Mouse (Mus musculus) cerebellum, postnatal 25 days (tissue): ENCODE data around the gene Clmp.

ENCODE experiments used
- DNase-seq, 2 experiments: peaks; one replicate each; pipeline ENCODE4 v3.0.0; 2021; ENCODE audit warnings: mixed read lengths in 2 of 2

The Clmp gene

GRCm38 (mm10) chr9:40693026-40693425 lies 7.3 kb downstream of the Clmp start:
- DNase-seq: no peak

GRCm38 (mm10) chr9:40693768-40694167 lies 8.0 kb downstream of the Clmp start:
- DNase-seq: peak; percentile 57 to 69

- DNase-seq: no peak
These were observed 8.5 kb downstream of the Clmp start for GRCm38 (mm10) chr9:40694284-40694683.

- DNase-seq: peak in 1 of 2 experiments; percentile 46
These were observed 10.3 kb downstream of the Clmp start for GRCm38 (mm10) chr9:40696086-40696485.

- no peak for DNase-seq
These were observed 13.4 kb downstream of the Clmp start for GRCm38 (mm10) chr9:40699194-40699593.

GRCm38 (mm10) chr9:40700253-40700652 lies 14.5 kb downstream of the Clmp start:
- no peak for DNase-seq

GRCm38 (mm10) chr9:40704364-40705276 lies 18.9 kb downstream of the Clmp start:
- no peak for DNase-seq

GRCm38 (mm10) chr9:40708448-40709140 lies 22.8 kb downstream of the Clmp start:
- peak; percentile 52 to 64 for DNase-seq

- DNase-seq: no peak
These were observed 23.4 kb downstream of the Clmp start for GRCm38 (mm10) chr9:40709141-40709537.

GRCm38 (mm10) chr9:40709587-40709986 lies 23.8 kb downstream of the Clmp start:
- no peak for DNase-seq

GRCm38 (mm10) chr9:40709991-40710390 lies 24.2 kb downstream of the Clmp start:
- no peak for DNase-seq

- DNase-seq: no peak
These were observed 25.9 kb downstream of the Clmp start for GRCm38 (mm10) chr9:40711654-40712053.

GRCm38 (mm10) chr9:40717182-40717874 lies 31.6 kb downstream of the Clmp start:
- DNase-seq: peak; percentile 69 to 73

- no peak for DNase-seq
These were observed 32.1 kb downstream of the Clmp start for GRCm38 (mm10) chr9:40717875-40718185.

GRCm38 (mm10) chr9:40720881-40721280 lies 35.1 kb downstream of the Clmp start:
- DNase-seq: no peak

GRCm38 (mm10) chr9:40723311-40723772 lies 37.6 kb downstream of the Clmp start:
- DNase-seq: peak; percentile 76 to 78

GRCm38 (mm10) chr9:40724978-40725377 lies 39.2 kb downstream of the Clmp start:
- no peak for DNase-seq

- no peak for DNase-seq
These were observed 41.5 kb downstream of the Clmp start for GRCm38 (mm10) chr9:40727140-40727823.

GRCm38 (mm10) chr9:40727824-40728495 lies 42.2 kb downstream of the Clmp start:
- DNase-seq: peak in 1 of 2 experiments; percentile 51

GRCm38 (mm10) chr9:40730302-40730700 lies 44.5 kb downstream of the Clmp start:
- no peak for DNase-seq

GRCm38 (mm10) chr9:40730701-40731590 lies 45.2 kb downstream of the Clmp start:
- DNase-seq: peak; percentile 78 to 83
